Mouse (Mus musculus) neural tube, embryonic 11.5 days (tissue): ENCODE results near the gene Nudt16l1. TPM values are rescaled to one million over a fixed set of nuclear protein-coding genes. Genes with fewer than 3 reads are reported as not detected.

Source experiments
- ATAC-seq: fragments of 200-750 bp; cut with Nextera tagmentation; 2 replicates; pipeline ENCODE4 v1.8.0; 2017; ENCODE audit warnings: moderate number of reproducible peaks, mild to moderate bottlenecking, moderate TSS enrichment, moderate library complexity; ENCODE audit not compliant: insufficient read depth, low FRiP score, low TSS enrichment
- DNase-seq: peaks from one replicate; pipeline ENCODE4 v3.0.0-alpha.2; 2015; ENCODE audit warnings: low spot score
- H3K27ac ChIP-seq: fragments of 300-500 bp; sonication (generic); 2 replicates; pipeline ENCODE4 v1.5.1; 2014; ENCODE audit warnings: low read depth, mild to moderate bottlenecking, low read length
- H3K27me3 ChIP-seq: fragments of 300-500 bp; sonication (generic); 2 replicates; pipeline ENCODE4 v1.6.1; 2014; ENCODE audit warnings: mild to moderate bottlenecking, low read length, mixed read lengths; ENCODE audit not compliant: control insufficient read depth, insufficient read depth
- H3K36me3 ChIP-seq: fragments of 300-500 bp; sonication (generic); 2 replicates; pipeline ENCODE4 v1.6.1; 2014; ENCODE audit warnings: mild to moderate bottlenecking, low read length, moderate library complexity, mixed read lengths; ENCODE audit not compliant: control insufficient read depth, insufficient read depth
- H3K4me1 ChIP-seq: fragments of 300-500 bp; sonication (generic); 2 replicates; pipeline ENCODE4 v1.6.1; 2014; ENCODE audit warnings: low read length, mixed read lengths; ENCODE audit not compliant: control insufficient read depth, insufficient read depth
- H3K4me2 ChIP-seq: fragments of 300-500 bp; sonication (generic); 2 replicates; pipeline ENCODE4 v1.6.1; 2014; ENCODE audit warnings: low read depth, mild to moderate bottlenecking, moderate library complexity
- H3K4me3 ChIP-seq: fragments of 300-500 bp; sonication (generic); 2 replicates; pipeline ENCODE4 v1.5.1; 2014; ENCODE audit warnings: low read depth, low read length
- H3K9ac ChIP-seq: fragments of 300-500 bp; sonication (generic); 2 replicates; pipeline ENCODE4 v1.6.1; 2014; ENCODE audit warnings: mild to moderate bottlenecking, low read length
- H3K9me3 ChIP-seq: fragments of 300-500 bp; sonication (generic); 2 replicates; pipeline ENCODE4 v1.6.1; 2016; ENCODE audit warnings: low read length; ENCODE audit not compliant: control insufficient read depth
- WGBS: fragments of 180-500 bp; shearing (Covaris S2); extraction: QIAGEN DNeasy Blood & Tissue Kit; methylation state at CpG from one replicate; pipeline ENCODE4 v1.1.7; 2014; 5-methylcytosine and 5-hydroxymethylcytosine counted together
- polyA plus RNA-seq: library from polyadenylated mRNA; unstranded; fragments of >200 nt; fragmentation: Nextera tagmentation; extraction: Ambion mirVana; gene quantifications from 2 replicates; pipeline ENCODE4 v1.2.1, GENCODE M21; 2014

Gene Nudt16l1
- polyA plus RNA-seq, 1 experiment from 2014 or later, result 141 TPM

GRCm38 (mm10) chr16:4971626-4972025, 33.1 kb downstream of the Nudt16l1 start:
- no peak overlapping the region for H3K9ac ChIP-seq
- no peak overlapping the region for H3K4me3 ChIP-seq
- no peak overlapping the region for H3K27ac ChIP-seq
- 74% methylated on average over 4 of the region's 4 CpGs for WGBS
- ATAC-seq (no peak), DNase-seq (no peak)
- H3K9me3 ChIP-seq, result no peaks in the 10 kb centered on the region
- H3K27me3 ChIP-seq, result no peaks in the 10 kb centered on the region
- no peak overlapping the region for H3K4me2 ChIP-seq
- H3K36me3 ChIP-seq, result no peaks in the 10 kb centered on the region
- H3K4me1 ChIP-seq, result no peaks in the 10 kb centered on the region

- H3K4me2 ChIP-seq, result no peak overlapping the region
- no peaks in the 10 kb centered on the region for H3K9me3 ChIP-seq
- H3K9ac ChIP-seq, result no peak overlapping the region
- no peaks in the 10 kb centered on the region for H3K4me1 ChIP-seq
- no peak overlapping the region for H3K27ac ChIP-seq
- 75% methylated on average over 5 of the region's 5 CpGs for WGBS
- no peak overlapping the region for H3K4me3 ChIP-seq
- H3K36me3 ChIP-seq, result no peaks in the 10 kb centered on the region
- H3K27me3 ChIP-seq, result no peaks in the 10 kb centered on the region
- DNase-seq, result no peak
- ATAC-seq, result no peak
Measured at GRCm38 (mm10) chr16:4974521-4974920, 36.0 kb downstream of the Nudt16l1 start.

- whole genome bisulfite sequencing, result 73% methylated on average over 2 of the region's 2 CpGs
- DNase-seq, result no peak
- H3K9me3 ChIP-seq, result no peaks in the 10 kb centered on the region
- no peak overlapping the region for H3K4me2 ChIP-seq
- no peaks in the 10 kb centered on the region for H3K27me3 ChIP-seq
- H3K4me3 ChIP-seq, result no peak overlapping the region
- no peaks in the 10 kb centered on the region for H3K4me1 ChIP-seq
- H3K36me3 ChIP-seq, result no peaks in the 10 kb centered on the region
- no peak overlapping the region for H3K9ac ChIP-seq
- no peak overlapping the region for H3K27ac ChIP-seq
- ATAC-seq, result no peak
Measured at GRCm38 (mm10) chr16:4976180-4976579, 37.6 kb downstream of the Nudt16l1 start.

- no peak overlapping the region for H3K4me3 ChIP-seq
- no peaks in the 10 kb centered on the region for H3K27me3 ChIP-seq
- H3K9ac ChIP-seq, result no peak overlapping the region
- H3K36me3 ChIP-seq, result no peaks in the 10 kb centered on the region
- H3K9me3 ChIP-seq, result no peaks in the 10 kb centered on the region
- H3K4me2 ChIP-seq, result no peak overlapping the region
- no peaks in the 10 kb centered on the region for H3K4me1 ChIP-seq
- DNase-seq (no peak), ATAC-seq (no peak)
- 70% methylated on average over 5 of the region's 5 CpGs for WGBS
- no peak overlapping the region for H3K27ac ChIP-seq
Measured at GRCm38 (mm10) chr16:4978275-4979051, 39.9 kb downstream of the Nudt16l1 start.

- Histone ChIP-seq H3K4me3 (no peak overlapping the region), H3K36me3 (no peaks in the 10 kb centered on the region), H3K27me3 (no peaks in the 10 kb centered on the region), H3K9ac (no peak overlapping the region), H3K27ac (no peak overlapping the region), H3K4me2 (no peak overlapping the region), H3K4me1 (no peaks in the 10 kb centered on the region), H3K9me3 (no peaks in the 10 kb centered on the region)
- ATAC-seq, result no peak; the same call in 1 of the 2 replicates
- 80% methylated on average over 4 of the region's 4 CpGs for WGBS
- DNase-seq, result peak; percentile 33
Measured at GRCm38 (mm10) chr16:4979755-4980380, 41.3 kb downstream of the Nudt16l1 start.

GRCm38 (mm10) chr16:4984717-4985116, 46.2 kb downstream of the Nudt16l1 start:
- no peak overlapping the region for H3K27ac ChIP-seq
- no peaks in the 10 kb centered on the region for H3K4me1 ChIP-seq
- ATAC-seq (no peak), DNase-seq (no peak)
- H3K36me3 ChIP-seq, result no peaks in the 10 kb centered on the region
- H3K27me3 ChIP-seq, result no peaks in the 10 kb centered on the region
- no peak overlapping the region for H3K4me3 ChIP-seq
- 94% methylated on average over 12 of the region's 12 CpGs for WGBS
- H3K4me2 ChIP-seq, result no peak overlapping the region
- no peaks in the 10 kb centered on the region for H3K9me3 ChIP-seq
- no peak overlapping the region for H3K9ac ChIP-seq

Other genes starting within 250 kb of the Nudt16l1 start
- gene Nmral1, start 219.4 kb upstream of the Nudt16l1 start, polyA plus RNA-seq, result 156 and 159 TPM in 2 replicates
- 91.7 and 103 TPM in 2 replicates for gene Hmox2, start 212.4 kb upstream of the Nudt16l1 start, polyA plus RNA-seq
- gene Cdip1, start 148.5 kb upstream of the Nudt16l1 start, polyA plus RNA-seq, result 102 and 104 TPM in 2 replicates
- gene 4930562C15Rik, start 103.3 kb upstream of the Nudt16l1 start, polyA plus RNA-seq, result 0.20 and 0.38 TPM in 2 replicates
- gene Ubald1, start 58.4 kb upstream of the Nudt16l1 start, polyA plus RNA-seq, result 35.3 and 38.4 TPM in 2 replicates
- 81.6 and 85.5 TPM in 2 replicates for gene Mgrn1, start 52.5 kb upstream of the Nudt16l1 start, polyA plus RNA-seq
- 42.4 and 44.9 TPM in 2 replicates for gene Anks3, start 25.4 kb downstream of the Nudt16l1 start, polyA plus RNA-seq
- not detected in 2 replicates for gene Sept12, start 59.1 kb downstream of the Nudt16l1 start, polyA plus RNA-seq
- 1.4 TPM in 1 of 2 replicates, not detected in the other for gene Smim22, start 68.5 kb downstream of the Nudt16l1 start, polyA plus RNA-seq
- gene Rogdi, start 74.8 kb downstream of the Nudt16l1 start, polyA plus RNA-seq, result 83.0 and 88.0 TPM in 2 replicates
- 178 and 199 TPM in 2 replicates for gene Glyr1, start 111.1 kb downstream of the Nudt16l1 start, polyA plus RNA-seq
- 22.6 and 24.5 TPM in 2 replicates for gene Ubn1, start 111.3 kb downstream of the Nudt16l1 start, polyA plus RNA-seq
- 1.1 TPM in 2 replicates for gene Ppl, start 193.7 kb downstream of the Nudt16l1 start, polyA plus RNA-seq
- gene Sec14l5, start 208.3 kb downstream of the Nudt16l1 start, polyA plus RNA-seq, result 0.58 and 0.81 TPM in 2 replicates